Mouse (Mus musculus): ENCODE measurements around the gene Kcnma1. TPM values are rescaled to one million over a fixed set of nuclear protein-coding genes. Genes with fewer than 3 reads are reported as not detected.

Gene Kcnma1
- polyA plus RNA-seq, 1 experiment, result 0.29 TPM

DNA sequence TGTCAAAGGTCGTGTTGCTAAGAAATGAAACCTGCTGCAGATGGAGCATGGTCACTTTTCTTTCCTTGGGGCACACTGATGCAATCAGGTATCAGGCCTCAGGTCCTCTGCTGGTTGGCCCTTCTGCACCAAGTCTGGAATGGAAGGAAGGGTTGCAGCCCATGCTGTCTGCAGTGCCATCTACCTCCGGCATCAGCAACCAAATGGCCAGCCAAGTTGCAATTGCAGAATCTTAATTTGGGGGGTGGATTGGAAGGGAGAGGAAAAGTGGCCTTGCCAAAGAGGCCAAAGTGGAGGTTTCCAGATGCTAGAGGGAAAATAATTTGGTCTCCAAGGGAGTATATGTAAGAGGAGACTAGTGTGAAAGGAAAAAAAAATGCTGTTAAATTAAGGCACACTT lies 584.3 kb downstream of the Kcnma1 start:
- Histone ChIP-seq H3K4me1 (ENCODE audit: control insufficient read depth, insufficient read depth, insufficient read length) (no peaks in the 10 kb centered on the region), H3K27ac (ENCODE audit: insufficient read depth, low read length) (no peak overlapping the region), H3K27me3 (ENCODE audit: control insufficient read depth, insufficient read depth, low read length) (no peaks in the 10 kb centered on the region), H3K36me3 (ENCODE audit: control insufficient read depth, insufficient read depth, low read length) (no peaks in the 10 kb centered on the region), H3K4me3 (ENCODE audit: extremely low read depth, insufficient read depth, insufficient read length) (no peak overlapping the region)
- WGBS, result 79% methylated on average over 2 of the region's 2 CpGs
- no peak for TF ChIP-seq CTCF (IDR thresholded peaks at IDR 0.05; ENCODE audit: extremely low read depth, insufficient read depth, insufficient read length, insufficient replicate concordance)
- no peak for TF ChIP-seq POLR2A (IDR thresholded peaks at IDR 0.05; ENCODE audit: low read depth, low read length)
- DNase-seq (ENCODE audit: low read depth in 1 of 2, low spot score in 2 of 2), result no peak

DNA sequence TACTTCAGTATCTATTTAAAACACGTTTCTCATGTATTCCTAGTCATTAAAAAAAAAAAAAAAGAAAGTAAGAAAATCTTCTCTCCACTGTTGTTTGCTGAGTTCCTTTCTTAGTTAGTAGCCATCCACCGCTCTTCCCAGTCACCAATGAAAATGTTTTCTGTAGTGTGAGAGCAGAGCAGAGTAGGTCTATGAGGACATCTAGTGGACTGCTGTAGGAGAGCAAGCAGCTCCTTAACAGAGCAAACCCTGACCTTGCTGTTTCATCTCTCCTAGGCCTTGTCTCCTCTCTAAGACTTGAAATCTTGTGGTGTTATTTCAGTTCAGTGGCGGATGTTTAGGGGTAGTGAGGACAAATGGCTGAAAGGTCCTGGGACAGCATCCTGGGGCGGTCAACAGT lies 585.2 kb downstream of the Kcnma1 start:
- WGBS, result 42% methylated on average over 4 of the region's 4 CpGs
- no peak for DNase-seq (ENCODE audit: low read depth in 1 of 2, low spot score in 2 of 2)
- no peak for TF ChIP-seq POLR2A (IDR thresholded peaks at IDR 0.05; ENCODE audit: low read depth, low read length)
- TF ChIP-seq CTCF (IDR thresholded peaks at IDR 0.05; ENCODE audit: extremely low read depth, insufficient read depth, insufficient read length, insufficient replicate concordance), result no peak
- Histone ChIP-seq H3K36me3 (ENCODE audit: control insufficient read depth, insufficient read depth, low read length) (no peaks in the 10 kb centered on the region), H3K4me1 (ENCODE audit: control insufficient read depth, insufficient read depth, insufficient read length) (no peaks in the 10 kb centered on the region), H3K27ac (ENCODE audit: insufficient read depth, low read length) (no peak overlapping the region), H3K27me3 (ENCODE audit: control insufficient read depth, insufficient read depth, low read length) (no peaks in the 10 kb centered on the region), H3K4me3 (ENCODE audit: extremely low read depth, insufficient read depth, insufficient read length) (no peak overlapping the region)

DNA sequence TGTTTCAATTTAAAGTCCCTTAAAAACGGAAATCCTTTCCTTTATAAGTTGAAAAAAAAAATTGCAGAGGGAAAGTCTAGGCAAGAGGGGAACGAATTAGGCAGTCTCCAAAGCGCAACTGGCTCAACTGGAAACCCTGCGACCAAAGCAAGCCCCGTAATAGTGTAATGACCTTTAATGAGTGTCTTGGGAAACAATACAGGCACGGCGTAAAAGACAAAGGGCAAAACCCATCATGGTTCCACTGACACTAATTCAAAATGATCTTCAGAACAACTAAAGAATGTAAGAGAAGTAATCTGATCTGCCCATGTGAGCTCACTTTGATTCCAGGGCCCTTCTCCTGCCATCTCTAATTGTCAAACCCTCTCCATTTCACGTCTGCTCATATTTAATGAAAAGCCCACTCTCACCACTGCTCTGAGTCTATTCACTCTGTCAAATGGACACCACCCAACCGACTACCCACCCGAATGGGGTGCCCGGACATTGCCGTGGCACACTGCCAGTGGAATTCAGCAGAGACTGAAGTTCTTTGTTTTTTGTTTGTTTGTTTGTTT lies 591.7 kb downstream of the Kcnma1 start:
- Histone ChIP-seq H3K4me3 (ENCODE audit: extremely low read depth, insufficient read depth, insufficient read length) (no peak overlapping the region), H3K27ac (ENCODE audit: insufficient read depth, low read length) (no peak overlapping the region), H3K36me3 (ENCODE audit: control insufficient read depth, insufficient read depth, low read length) (no peaks in the 10 kb centered on the region), H3K4me1 (ENCODE audit: control insufficient read depth, insufficient read depth, insufficient read length) (no peaks in the 10 kb centered on the region), H3K27me3 (ENCODE audit: control insufficient read depth, insufficient read depth, low read length) (no peaks in the 10 kb centered on the region)
- no peak for DNase-seq (ENCODE audit: low read depth in 1 of 2, low spot score in 2 of 2)
- WGBS, result 89% methylated on average over 12 of the region's 12 CpGs
- TF ChIP-seq POLR2A (IDR thresholded peaks at IDR 0.05; ENCODE audit: low read depth, low read length) (no peak), CTCF (IDR thresholded peaks at IDR 0.05; ENCODE audit: extremely low read depth, insufficient read depth, insufficient read length, insufficient replicate concordance) (no peak)

DNA sequence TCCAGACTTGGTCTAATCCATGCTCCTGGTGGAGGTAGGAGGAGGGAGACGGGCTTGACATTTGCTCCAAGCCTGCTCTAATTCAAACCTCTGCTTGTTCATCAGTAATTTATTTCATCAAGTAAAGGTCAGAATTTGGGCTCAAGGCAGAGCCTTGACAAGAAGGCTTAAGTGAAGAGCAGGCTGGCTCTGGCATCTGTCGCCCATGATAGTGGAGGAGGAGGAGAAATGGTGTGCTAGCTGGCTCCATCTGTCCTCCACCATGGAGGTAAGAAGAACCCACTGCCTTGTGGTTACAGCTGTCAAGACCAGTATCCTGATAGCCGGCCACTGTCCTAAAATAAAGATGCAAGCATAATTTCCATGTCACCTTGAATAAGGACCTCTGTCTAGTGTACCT lies 595.3 kb downstream of the Kcnma1 start:
- 72% methylated on average over 3 of the region's 3 CpGs for WGBS
- Histone ChIP-seq H3K4me3 (ENCODE audit: extremely low read depth, insufficient read depth, insufficient read length) (no peak overlapping the region), H3K27ac (ENCODE audit: insufficient read depth, low read length) (no peak overlapping the region), H3K36me3 (ENCODE audit: control insufficient read depth, insufficient read depth, low read length) (no peaks in the 10 kb centered on the region), H3K27me3 (ENCODE audit: control insufficient read depth, insufficient read depth, low read length) (no peaks in the 10 kb centered on the region), H3K4me1 (ENCODE audit: control insufficient read depth, insufficient read depth, insufficient read length) (no peaks in the 10 kb centered on the region)
- no peak for TF ChIP-seq POLR2A (IDR thresholded peaks at IDR 0.05; ENCODE audit: low read depth, low read length)
- TF ChIP-seq CTCF (IDR thresholded peaks at IDR 0.05; ENCODE audit: extremely low read depth, insufficient read depth, insufficient read length, insufficient replicate concordance), result no peak
- no peak for DNase-seq (ENCODE audit: low read depth in 1 of 2, low spot score in 2 of 2)

DNA sequence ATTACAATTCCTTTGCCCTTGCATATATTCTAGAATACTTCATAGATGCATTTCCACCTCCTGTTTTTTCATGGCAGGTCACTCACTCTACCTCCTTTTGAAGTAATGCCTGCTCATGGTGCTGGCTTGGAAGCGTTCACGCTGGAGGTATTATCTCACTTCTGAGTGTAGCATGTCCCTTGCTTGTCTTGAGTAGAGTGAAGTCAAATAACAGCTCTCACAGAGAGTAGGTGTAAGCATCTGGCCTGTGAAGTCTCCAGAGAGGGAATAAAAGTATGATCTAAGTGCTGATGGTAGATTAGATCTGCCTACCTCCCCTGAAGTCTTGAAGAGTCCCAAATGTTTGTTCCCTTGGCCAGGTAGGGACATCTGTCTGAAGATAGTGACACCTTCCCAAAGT lies 607.2 kb downstream of the Kcnma1 start:
- WGBS, result 97% methylated on average over 2 of the region's 2 CpGs
- Histone ChIP-seq H3K36me3 (ENCODE audit: control insufficient read depth, insufficient read depth, low read length) (no peaks in the 10 kb centered on the region), H3K4me1 (ENCODE audit: control insufficient read depth, insufficient read depth, insufficient read length) (no peaks in the 10 kb centered on the region), H3K27me3 (ENCODE audit: control insufficient read depth, insufficient read depth, low read length) (no peaks in the 10 kb centered on the region), H3K27ac (ENCODE audit: insufficient read depth, low read length) (no peak overlapping the region), H3K4me3 (ENCODE audit: extremely low read depth, insufficient read depth, insufficient read length) (no peak overlapping the region)
- no peak for DNase-seq (ENCODE audit: low read depth in 1 of 2, low spot score in 2 of 2)
- TF ChIP-seq CTCF (IDR thresholded peaks at IDR 0.05; ENCODE audit: extremely low read depth, insufficient read depth, insufficient read length, insufficient replicate concordance), result no peak
- TF ChIP-seq POLR2A (IDR thresholded peaks at IDR 0.05; ENCODE audit: low read depth, low read length), result no peak

DNA sequence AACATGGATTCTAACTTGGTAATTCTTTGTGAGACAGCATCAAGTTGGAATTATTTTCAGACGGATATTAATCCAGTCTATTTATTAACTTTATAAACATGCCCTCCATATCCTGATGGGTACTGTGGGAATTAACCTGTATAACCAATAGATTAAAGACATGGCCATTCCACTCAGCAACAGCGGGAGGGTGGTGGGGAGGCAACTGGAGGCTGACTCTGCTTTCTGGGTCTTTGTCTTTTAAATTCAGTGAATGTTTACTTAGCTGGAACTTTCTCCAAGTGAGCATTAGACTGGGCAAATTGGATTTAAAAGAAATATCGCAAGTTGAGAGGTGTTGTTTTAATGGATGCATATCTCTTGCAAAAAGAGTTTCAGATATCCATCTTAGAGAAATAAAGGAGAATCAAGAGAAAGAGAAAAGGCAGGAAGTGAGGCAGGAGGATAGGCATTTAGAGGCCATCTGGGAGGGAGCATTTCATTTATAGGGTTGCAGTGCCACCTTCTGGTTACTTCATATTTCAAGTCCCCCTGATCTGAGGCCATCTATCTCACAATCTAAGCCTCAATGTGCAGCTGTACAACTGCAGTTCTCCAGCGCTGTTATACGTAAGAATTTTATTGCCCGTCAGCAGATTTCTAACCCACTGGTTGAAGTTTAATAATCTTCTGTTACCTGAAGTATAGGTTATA lies 613.4 kb downstream of the Kcnma1 start:
- TF ChIP-seq CTCF (IDR thresholded peaks at IDR 0.05; ENCODE audit: extremely low read depth, insufficient read depth, insufficient read length, insufficient replicate concordance) (no peak), POLR2A (IDR thresholded peaks at IDR 0.05; ENCODE audit: low read depth, low read length) (no peak)
- Histone ChIP-seq H3K4me3 (ENCODE audit: extremely low read depth, insufficient read depth, insufficient read length) (no peak overlapping the region), H3K27me3 (ENCODE audit: control insufficient read depth, insufficient read depth, low read length) (no peaks in the 10 kb centered on the region), H3K4me1 (ENCODE audit: control insufficient read depth, insufficient read depth, insufficient read length) (no peaks in the 10 kb centered on the region), H3K27ac (ENCODE audit: insufficient read depth, low read length) (no peak overlapping the region), H3K36me3 (ENCODE audit: control insufficient read depth, insufficient read depth, low read length) (no peaks in the 10 kb centered on the region)
- no peak for DNase-seq (ENCODE audit: low read depth in 1 of 2, low spot score in 2 of 2)
- 22% methylated on average over 6 of the region's 6 CpGs for WGBS

DNA sequence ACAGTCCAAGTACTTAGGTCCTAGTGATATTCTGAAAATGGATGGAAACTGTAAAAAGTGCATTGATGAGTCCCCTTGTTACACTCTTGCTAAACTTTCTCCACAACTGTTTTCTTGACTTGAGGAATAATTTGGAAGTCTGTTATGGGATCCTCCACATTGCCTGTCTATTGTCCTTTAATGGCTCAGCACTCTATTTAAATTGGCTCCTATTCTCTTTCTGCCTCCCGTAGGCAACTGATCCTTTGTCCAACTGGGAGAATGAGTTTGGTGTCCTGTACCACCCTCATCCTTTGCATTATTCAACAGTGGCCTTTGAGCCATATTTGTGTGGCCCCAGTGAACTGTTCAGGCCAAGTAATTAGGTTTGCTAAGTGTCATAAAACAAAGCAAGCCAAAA lies 616.6 kb downstream of the Kcnma1 start:
- Histone ChIP-seq H3K27ac (ENCODE audit: insufficient read depth, low read length) (no peak overlapping the region), H3K4me3 (ENCODE audit: extremely low read depth, insufficient read depth, insufficient read length) (no peak overlapping the region), H3K4me1 (ENCODE audit: control insufficient read depth, insufficient read depth, insufficient read length) (no peaks in the 10 kb centered on the region), H3K27me3 (ENCODE audit: control insufficient read depth, insufficient read depth, low read length) (no peaks in the 10 kb centered on the region), H3K36me3 (ENCODE audit: control insufficient read depth, insufficient read depth, low read length) (no peaks in the 10 kb centered on the region)
- no peak for TF ChIP-seq CTCF (IDR thresholded peaks at IDR 0.05; ENCODE audit: extremely low read depth, insufficient read depth, insufficient read length, insufficient replicate concordance)
- no peak for TF ChIP-seq POLR2A (IDR thresholded peaks at IDR 0.05; ENCODE audit: low read depth, low read length)
- no peak for DNase-seq (ENCODE audit: low read depth in 1 of 2, low spot score in 2 of 2)
- 90% methylated on average over 1 of the region's 1 CpGs for WGBS
